Mouse (Mus musculus): ENCODE measurements around the gene Fbxo17. TPM values are rescaled to one million over a fixed set of nuclear protein-coding genes. Genes with fewer than 3 reads are reported as not detected.

The Fbxo17 gene
- polyA plus RNA-seq, 1 experiment from 2014 or later = 6.3 TPM

DNA sequence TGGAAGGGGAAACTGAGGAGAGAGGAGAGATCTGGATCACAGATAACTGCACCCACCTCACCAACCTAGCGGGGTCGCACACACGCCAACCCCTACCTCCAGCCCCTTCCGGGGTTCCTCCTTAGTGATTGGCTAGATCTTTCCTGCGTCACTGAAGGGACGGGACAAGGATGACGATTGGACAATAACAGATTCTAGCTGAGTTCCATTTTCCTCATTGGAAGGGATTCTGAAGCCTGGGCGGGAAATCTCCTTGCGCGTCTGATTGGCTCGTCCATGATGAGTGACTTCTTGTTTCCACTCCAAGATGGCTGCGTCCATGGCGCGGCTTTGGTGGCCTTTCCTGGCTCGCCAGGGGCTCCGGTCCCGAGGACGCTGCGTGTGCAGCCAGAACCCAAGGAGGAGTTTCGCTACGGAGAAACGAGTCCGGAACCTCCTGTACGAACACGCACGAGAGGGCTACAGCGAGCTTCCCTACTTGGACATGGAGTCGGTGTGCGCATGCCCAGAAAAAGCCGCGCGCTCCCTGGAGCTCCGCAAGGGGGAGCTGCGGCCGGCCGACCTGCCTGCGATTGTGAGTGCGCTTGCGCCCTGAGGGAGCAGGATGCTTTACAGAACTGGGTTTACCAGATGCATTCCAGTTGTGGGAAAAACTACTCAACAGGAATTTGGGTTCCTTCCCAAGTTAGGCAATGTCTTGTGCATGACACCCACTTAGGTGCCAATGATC, 25.3 kb downstream of the Fbxo17 start, which contains the start of the genes Mrps12 and Sars2:
TSS of gene Mrps12 (minus strand) at position 112 of the 730 bp plus-strand sequence.
TSS of gene Sars2 (plus strand) at position 284 of the 730 bp plus-strand sequence.
- ATAC-seq (ENCODE audit: low read depth) = peak; percentile 99
- Histone ChIP-seq H3K4me3 (peak within 1 kb of the TSS; percentile 61), H3K9ac (peak within 1 kb of the TSS; percentile 87), H3K36me3 (peaks cover 39% of the 10 kb centered on the region), H3K9me3 (no peaks in the 10 kb centered on the region), H3K27me3 (no peaks in the 10 kb centered on the region), H3K4me1 (replicated peaks) (peaks cover 21% of the 10 kb centered on the region), H3K27ac (replicated peaks) (peak within 1 kb of the TSS; percentile 78), H3K4me2 (peak within 1 kb of the TSS; percentile 87)
- under 1% methylated on average over 39 of the region's 39 CpGs for WGBS

DNA sequence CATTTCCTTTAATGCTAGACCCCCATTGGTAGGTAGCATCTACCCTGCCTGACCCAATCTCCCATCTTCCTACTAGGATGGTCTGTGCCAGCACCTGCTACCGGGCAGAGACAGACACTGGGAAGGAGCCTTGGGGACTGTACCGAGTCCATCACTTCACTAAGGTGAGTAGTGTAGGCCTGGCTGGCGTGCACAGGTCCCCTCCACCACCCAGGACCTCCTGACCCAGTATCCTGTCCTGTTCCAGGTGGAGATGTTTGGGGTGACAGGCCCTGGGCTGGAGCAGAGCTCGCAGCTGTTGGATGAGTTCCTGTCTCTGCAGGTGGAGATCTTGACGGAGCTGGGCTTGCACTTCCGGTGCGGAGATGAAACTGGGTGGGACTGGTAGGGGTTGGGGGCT, 33.3 kb downstream of the Fbxo17 start:
- no peaks in the 10 kb centered on the region for H3K9me3 ChIP-seq
- no peak overlapping the region for H3K4me3 ChIP-seq
- WGBS = 96% methylated on average over 7 of the region's 7 CpGs
- no peaks in the 10 kb centered on the region for H3K27me3 ChIP-seq
- H3K4me1 ChIP-seq (replicated peaks) = 0 out of 2 replicates have a peak, but pooled peaks cover 7% of the 10 kb centered on the region
- no peak overlapping the region for H3K4me2 ChIP-seq
- H3K9ac ChIP-seq = no peak overlapping the region
- H3K27ac ChIP-seq (replicated peaks) = no peak overlapping the region
- H3K36me3 ChIP-seq = peaks cover 43% of the 10 kb centered on the region
- ATAC-seq (ENCODE audit: low read depth) = no peak

DNA sequence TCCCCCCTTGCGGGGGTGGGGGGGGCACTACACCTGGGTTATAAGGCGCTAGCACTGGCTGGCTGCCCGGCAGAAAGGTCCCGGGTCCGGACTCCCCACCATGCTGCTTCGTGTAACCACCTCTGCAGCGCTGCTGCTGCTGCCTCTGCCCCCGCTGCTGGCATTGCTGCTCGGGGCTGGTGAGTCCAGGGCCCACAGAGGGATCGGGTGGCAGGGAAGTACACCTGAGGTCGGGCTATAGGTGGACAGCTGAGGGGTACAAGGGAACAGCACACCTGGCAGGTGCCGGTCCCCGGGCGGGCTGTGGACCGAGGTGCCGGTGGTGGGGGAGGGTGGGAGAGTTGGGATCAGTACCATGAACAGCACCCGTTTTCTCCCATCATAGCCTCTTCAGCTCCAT, 39.5 kb downstream of the Fbxo17 start, which contains the start of gene Ccer2:
TSS of gene Ccer2 (plus strand) at position 96 of the 400 bp plus-strand sequence.
- Histone ChIP-seq H3K36me3 (peaks cover 59% of the 10 kb centered on the region), H3K9me3 (no peaks in the 10 kb centered on the region)
- WGBS = 6% methylated on average over 17 of the region's 17 CpGs

DNA sequence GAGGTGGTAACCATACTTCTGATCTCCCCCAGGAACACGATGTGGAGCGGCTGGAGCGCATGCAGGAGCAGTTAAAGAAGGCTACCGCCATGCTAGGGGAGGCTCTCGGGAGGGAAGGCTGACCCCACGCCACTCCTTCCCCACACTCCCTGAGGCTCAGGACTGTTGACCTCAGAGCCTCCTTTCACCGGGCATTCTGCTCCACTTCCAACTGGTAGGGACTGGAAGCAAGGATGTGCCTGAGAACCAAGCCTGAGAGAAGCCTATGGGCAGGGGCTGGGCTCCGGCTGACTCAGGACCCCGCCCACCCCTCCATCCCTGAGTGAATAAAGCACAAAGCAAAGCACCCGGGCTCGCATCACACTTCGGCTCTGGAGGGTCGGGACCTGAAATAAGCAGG, 42.0 kb downstream of the Fbxo17 start:
- 78% methylated on average over 13 of the region's 13 CpGs for WGBS
- Histone ChIP-seq H3K36me3 (peaks cover 67% of the 10 kb centered on the region), H3K4me3 (no peak overlapping the region)

More for the DNA sequence above, 39.5 kb downstream of the Fbxo17 start, which contains the start of gene Ccer2:
- H3K27ac ChIP-seq (replicated peaks) = no peak within 1 kb of the TSS
- peak within 1 kb of the TSS; percentile 61 for H3K9ac ChIP-seq
- H3K27me3 ChIP-seq = peaks cover 25% of the 10 kb centered on the region
- no peak; the same call in 1 of the 2 replicates for ATAC-seq (ENCODE audit: low read depth)
- peak within 1 kb of the TSS; percentile 17 for H3K4me3 ChIP-seq
- peaks cover 11% of the 10 kb centered on the region for H3K4me1 ChIP-seq (replicated peaks)
- peak within 1 kb of the TSS; percentile 46 for H3K4me2 ChIP-seq

DNA sequence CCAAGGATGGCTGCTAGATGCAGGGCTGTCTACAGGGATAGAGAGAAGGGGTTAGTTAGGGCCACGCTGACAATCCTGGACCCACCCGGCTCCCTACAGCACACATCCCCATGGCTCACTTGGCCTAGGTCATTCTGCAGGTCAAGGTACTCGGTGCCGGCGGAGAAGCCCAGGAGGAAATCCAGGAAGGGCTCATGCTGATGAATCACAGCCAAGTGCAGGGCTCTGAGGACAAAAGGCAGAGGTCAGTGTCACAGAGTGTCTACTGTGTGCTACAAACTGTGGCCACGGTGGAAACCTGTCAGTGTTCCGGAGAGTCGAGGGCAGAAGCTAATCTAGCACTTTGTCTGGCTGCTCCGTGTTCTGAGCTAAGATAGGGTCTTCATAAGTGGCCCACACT, 45.3 kb downstream of the Fbxo17 start:
- 93% methylated on average over 9 of the region's 9 CpGs for WGBS
- Histone ChIP-seq H3K9me3 (no peaks in the 10 kb centered on the region), H3K4me2 (no peak overlapping the region), H3K36me3 (peaks cover 60% of the 10 kb centered on the region), H3K27me3 (peaks cover 10% of the 10 kb centered on the region), H3K4me1 (replicated peaks) (peaks cover 15% of the 10 kb centered on the region), H3K4me3 (no peak overlapping the region), H3K27ac (replicated peaks) (no peak overlapping the region), H3K9ac (no peak overlapping the region)
- ATAC-seq (ENCODE audit: low read depth) = no peak

More for the DNA sequence above, 42.0 kb downstream of the Fbxo17 start:
- no peaks in the 10 kb centered on the region for H3K9me3 ChIP-seq
- peaks cover 25% of the 10 kb centered on the region for H3K27me3 ChIP-seq
- no peak overlapping the region for H3K4me2 ChIP-seq
- H3K27ac ChIP-seq (replicated peaks) = no peak overlapping the region
- H3K9ac ChIP-seq = no peak overlapping the region
- H3K4me1 ChIP-seq (replicated peaks) = peaks cover 11% of the 10 kb centered on the region
- no peak for ATAC-seq (ENCODE audit: low read depth)

DNA sequence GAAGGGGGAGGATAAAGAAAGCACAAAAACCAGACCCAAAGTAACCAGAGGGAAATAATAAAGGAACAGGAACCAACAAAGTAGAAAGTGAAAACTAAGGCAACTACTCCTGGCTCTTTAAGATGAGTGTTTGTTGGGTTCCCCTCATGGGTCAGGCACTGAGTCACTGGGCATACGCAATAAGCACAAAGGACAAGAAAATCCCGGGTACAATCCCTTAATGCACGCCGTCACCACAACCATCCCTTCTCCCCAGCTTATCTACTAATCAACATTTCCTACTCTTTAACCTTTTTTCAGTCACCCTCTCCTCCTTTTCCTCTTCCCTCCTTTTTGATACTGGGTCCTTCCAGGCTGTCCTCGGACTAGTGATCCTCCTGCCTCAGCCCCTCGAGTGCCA, 48.6 kb downstream of the Fbxo17 start:
- Histone ChIP-seq H3K4me3 (peak overlapping the region; percentile 73), H3K36me3 (peaks cover 30% of the 10 kb centered on the region), H3K27ac (replicated peaks) (no peak overlapping the region), H3K4me2 (peak overlapping the region; percentile 65), H3K9ac (peak overlapping the region; percentile 81; the same call in 1 of the 2 replicates), H3K27me3 (no peaks in the 10 kb centered on the region), H3K4me1 (replicated peaks) (peaks cover 41% of the 10 kb centered on the region), H3K9me3 (no peaks in the 10 kb centered on the region)
- no peak for ATAC-seq (ENCODE audit: low read depth)
- WGBS = 87% methylated on average over 6 of the region's 6 CpGs

DNA sequence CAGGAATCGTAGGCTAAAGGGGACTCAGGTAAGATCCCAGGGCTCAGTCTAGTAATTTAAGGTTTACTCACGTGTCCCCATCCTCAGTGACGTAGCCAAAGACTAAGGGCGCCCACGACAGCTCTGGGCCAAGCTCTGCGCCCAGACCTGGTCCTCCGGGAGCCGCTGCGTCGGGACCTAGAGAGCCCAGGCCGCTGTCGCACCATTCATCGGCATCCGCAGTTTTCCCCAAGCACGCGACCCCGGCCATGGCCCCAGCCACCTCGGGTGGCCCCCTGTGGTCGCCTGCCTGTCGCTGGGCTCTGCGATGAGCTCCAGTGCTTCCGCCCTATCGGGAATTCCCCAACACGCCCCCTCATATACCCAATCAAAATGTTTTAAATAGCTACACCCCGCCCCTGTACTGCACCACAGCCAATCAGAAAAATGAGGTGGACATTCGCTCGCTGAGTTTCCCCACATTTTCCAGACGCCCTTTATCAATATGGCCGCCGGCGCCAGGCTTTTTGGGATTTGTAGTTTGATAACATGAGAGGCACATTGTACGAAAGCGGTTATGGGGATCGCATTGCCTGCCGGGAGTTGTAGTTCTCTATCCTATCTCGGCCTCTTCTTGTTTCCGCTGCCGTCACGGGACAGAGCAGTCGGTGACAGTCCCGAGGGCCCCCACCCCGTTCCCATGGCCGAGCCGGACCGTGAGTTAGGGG, 49.7 kb downstream of the Fbxo17 start, which contains the start of gene Sirt2:
TSS of gene Sirt2 (plus strand) at position 563 of the 707 bp plus-strand sequence.
- WGBS = under 1% methylated on average over 45 of the region's 45 CpGs
- H3K9ac ChIP-seq = peak within 1 kb of the TSS; percentile 89
- H3K4me1 ChIP-seq (replicated peaks) = peaks cover 41% of the 10 kb centered on the region
- peaks cover 19% of the 10 kb centered on the region for H3K36me3 ChIP-seq
- no peaks in the 10 kb centered on the region for H3K27me3 ChIP-seq
- H3K4me2 ChIP-seq = peak within 1 kb of the TSS; percentile 74
- no peaks in the 10 kb centered on the region for H3K9me3 ChIP-seq
- peak within 1 kb of the TSS; percentile 42; the same call in 1 of the 2 replicates for H3K27ac ChIP-seq (replicated peaks)
- peak; percentile 98 for ATAC-seq (ENCODE audit: low read depth)
- H3K4me3 ChIP-seq = peak within 1 kb of the TSS; percentile 73

DNA sequence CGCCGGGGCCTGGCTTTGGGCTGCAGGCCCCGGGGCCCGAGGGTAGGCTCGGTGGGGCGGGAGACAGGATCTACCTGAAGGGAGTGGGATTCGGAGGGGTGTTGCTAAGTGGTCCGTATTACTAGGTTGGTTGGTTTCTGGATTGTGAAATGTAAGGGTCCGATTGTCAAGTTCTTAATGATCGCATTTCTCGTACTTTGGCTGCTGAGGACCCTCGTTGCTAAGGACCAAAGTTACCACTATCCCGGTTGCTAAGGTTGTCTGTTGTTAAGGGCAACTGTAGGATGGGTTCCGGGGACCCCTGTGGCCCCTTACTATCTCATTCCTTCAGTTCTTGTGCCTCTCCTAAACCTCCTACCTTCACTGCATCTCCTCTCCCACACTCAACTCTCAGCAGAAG, 50.3 kb downstream of the Fbxo17 start:
- peak overlapping the region; percentile 89 for H3K9ac ChIP-seq
- H3K4me1 ChIP-seq (replicated peaks) = peaks cover 41% of the 10 kb centered on the region
- no peaks in the 10 kb centered on the region for H3K9me3 ChIP-seq
- H3K27me3 ChIP-seq = no peaks in the 10 kb centered on the region
- peaks cover 16% of the 10 kb centered on the region for H3K36me3 ChIP-seq
- peak overlapping the region; percentile 73 for H3K4me3 ChIP-seq
- peak overlapping the region; percentile 74 for H3K4me2 ChIP-seq
- ATAC-seq (ENCODE audit: low read depth) = peak; percentile 38
- WGBS = 6% methylated on average over 14 of the region's 14 CpGs
- H3K27ac ChIP-seq (replicated peaks) = no peak overlapping the region

DNA sequence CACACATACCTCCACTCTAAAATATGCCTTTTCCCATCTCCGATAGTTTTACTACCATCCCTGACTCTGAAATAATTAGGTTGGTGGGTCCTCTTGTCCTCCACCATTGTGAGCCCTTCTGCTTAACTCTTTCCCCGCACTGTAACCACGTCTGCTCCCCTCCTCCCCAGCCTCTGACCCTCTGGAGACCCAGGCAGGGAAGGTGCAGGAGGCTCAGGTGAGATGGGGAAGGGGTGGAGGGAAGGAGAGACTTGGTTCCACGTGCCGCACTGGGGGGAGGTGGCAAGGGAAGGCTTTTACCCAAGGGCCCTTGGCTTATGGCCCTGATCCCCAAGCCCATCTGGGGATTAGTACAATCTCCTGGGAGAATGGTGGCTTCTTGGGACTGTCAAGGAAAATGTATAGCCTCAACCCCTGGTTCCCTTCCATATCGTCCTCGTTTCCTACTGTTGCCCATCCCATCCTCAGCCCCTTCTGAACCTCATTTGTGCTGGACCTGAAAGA, 50.9 kb downstream of the Fbxo17 start, which contains the start of gene Nfkbib:
TSS of gene Nfkbib (minus strand) at position 51 of the 504 bp plus-strand sequence.
- Histone ChIP-seq H3K9me3 (no peaks in the 10 kb centered on the region), H3K9ac (peak within 1 kb of the TSS; percentile 89), H3K4me3 (peak within 1 kb of the TSS; percentile 73), H3K36me3 (peaks cover 16% of the 10 kb centered on the region), H3K27me3 (no peaks in the 10 kb centered on the region), H3K27ac (replicated peaks) (no peak within 1 kb of the TSS), H3K4me2 (peak within 1 kb of the TSS; percentile 74), H3K4me1 (replicated peaks) (peaks cover 41% of the 10 kb centered on the region)
- WGBS = 70% methylated on average over 7 of the region's 7 CpGs
- no peak for ATAC-seq (ENCODE audit: low read depth)

DNA sequence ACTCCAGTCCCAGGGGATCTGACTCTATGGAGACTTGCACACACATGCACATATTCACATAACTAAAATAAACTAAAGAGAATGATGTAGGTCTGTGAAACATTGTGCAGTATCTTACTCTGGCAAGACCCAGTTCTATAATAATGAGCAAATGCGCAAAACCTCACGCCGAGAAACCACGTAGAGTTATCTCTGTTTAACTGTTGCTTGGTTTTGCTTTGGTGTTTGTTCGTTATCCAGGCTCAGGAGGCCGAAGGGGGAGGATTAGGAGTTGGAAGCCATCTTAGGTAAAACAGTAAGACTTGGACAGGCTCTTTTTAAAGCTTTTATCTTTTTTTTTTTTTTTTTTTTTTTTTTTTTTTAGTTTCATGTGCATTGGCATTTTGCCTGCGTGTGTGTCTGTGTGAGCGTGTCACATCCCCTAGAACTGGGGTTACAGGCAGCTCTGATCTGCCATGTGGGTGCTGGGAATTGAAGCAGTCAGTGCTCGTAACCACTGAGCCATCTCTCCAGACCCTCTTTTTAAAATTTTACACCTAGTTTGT, 52.9 kb downstream of the Fbxo17 start:
- Histone ChIP-seq H3K9ac (no peak overlapping the region; the same call in 1 of the 2 replicates), H3K27ac (replicated peaks) (no peak overlapping the region), H3K4me2 (no peak overlapping the region), H3K4me1 (replicated peaks) (peaks cover 47% of the 10 kb centered on the region), H3K36me3 (peaks cover 14% of the 10 kb centered on the region; the same call in 1 of the 2 replicates), H3K27me3 (no peaks in the 10 kb centered on the region), H3K4me3 (no peak overlapping the region), H3K9me3 (no peaks in the 10 kb centered on the region)
- ATAC-seq (ENCODE audit: low read depth) = no peak
- 93% methylated on average over 9 of the region's 9 CpGs for WGBS

DNA sequence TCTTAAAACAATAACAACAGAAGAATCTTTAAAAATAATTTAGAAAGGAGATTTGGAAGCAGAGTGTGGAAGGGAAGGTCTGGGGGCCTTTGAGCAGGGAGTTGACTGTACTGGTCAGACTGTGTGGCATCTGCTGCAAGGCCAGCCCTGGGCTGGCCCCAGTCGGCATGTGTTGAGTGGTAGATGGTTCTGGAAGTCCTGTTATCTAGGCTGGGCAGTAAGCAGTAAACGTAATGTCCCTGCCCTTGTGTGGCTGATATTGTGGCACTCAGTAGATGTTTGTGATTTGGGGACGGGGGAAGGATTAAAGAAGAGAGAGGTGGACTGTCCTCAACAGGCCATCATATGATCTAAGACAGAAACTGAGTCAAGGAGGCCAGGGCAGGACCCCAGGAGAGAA, 53.7 kb downstream of the Fbxo17 start:
- H3K4me3 ChIP-seq = no peak overlapping the region
- H3K27me3 ChIP-seq = no peaks in the 10 kb centered on the region
- no peak overlapping the region for H3K4me2 ChIP-seq
- H3K4me1 ChIP-seq (replicated peaks) = peaks cover 41% of the 10 kb centered on the region
- no peak overlapping the region for H3K9ac ChIP-seq
- peaks cover 20% of the 10 kb centered on the region; the same call in 1 of the 2 replicates for H3K36me3 ChIP-seq
- H3K27ac ChIP-seq (replicated peaks) = no peak overlapping the region
- H3K9me3 ChIP-seq = no peaks in the 10 kb centered on the region
- no peak for ATAC-seq (ENCODE audit: low read depth)
- 86% methylated on average over 3 of the region's 3 CpGs for WGBS
